Mouse (Mus musculus): ENCODE measurements around the gene Mettl26. TPM values are rescaled to one million over a fixed set of nuclear protein-coding genes. Genes with fewer than 3 reads are reported as not detected.
"Not testable (repeated sequence)": the region's sequence is repeated elsewhere in the genome, so short reads cannot be mapped to it uniquely, and the experiment has no call there.

The Mettl26 gene
- polyA plus RNA-seq, 1 experiment from 2014 or later = 74.5 TPM

GRCm38 (mm10) chr17:25869498-25869897, 5.4 kb upstream of the Mettl26 start:
- DNase-seq (ENCODE audit: low spot score) = no peak
- Histone ChIP-seq H3K4me3 (ENCODE audit: low read depth, low read length) (no peak overlapping the region), H3K36me3 (ENCODE audit: control insufficient read depth, insufficient read depth, low read length) (peaks cover 4% of the 10 kb centered on the region; the same call in 1 of the 2 replicates), H3K4me2 (no peak overlapping the region; the same call in 1 of the 2 replicates), H3K9me3 (ENCODE audit: control insufficient read depth, low read length) (no peaks in the 10 kb centered on the region), H3K4me1 (replicated peaks; ENCODE audit: control insufficient read depth, insufficient read depth, low read length) (peaks cover 20% of the 10 kb centered on the region), H3K27me3 (replicated peaks; ENCODE audit: control insufficient read depth, insufficient read depth, low read length) (no peaks in the 10 kb centered on the region), H3K9ac (ENCODE audit: low read depth, low read length) (no peak overlapping the region), H3K27ac (ENCODE audit: low read depth, low read length) (no peak overlapping the region)
- 85% methylated on average over 8 of the region's 8 CpGs for WGBS
- ATAC-seq (replicated peaks; ENCODE audit: low FRiP score) = no peak

- Histone ChIP-seq H3K27ac (ENCODE audit: low read depth, low read length) (no peak overlapping the region), H3K9ac (ENCODE audit: low read depth, low read length) (no peak overlapping the region), H3K4me3 (ENCODE audit: low read depth, low read length) (no peak overlapping the region), H3K4me1 (replicated peaks; ENCODE audit: control insufficient read depth, insufficient read depth, low read length) (peaks cover 20% of the 10 kb centered on the region), H3K9me3 (ENCODE audit: control insufficient read depth, low read length) (no peaks in the 10 kb centered on the region), H3K4me2 (no peak overlapping the region), H3K36me3 (ENCODE audit: control insufficient read depth, insufficient read depth, low read length) (peaks cover 4% of the 10 kb centered on the region; the same call in 1 of the 2 replicates), H3K27me3 (replicated peaks; ENCODE audit: control insufficient read depth, insufficient read depth, low read length) (no peaks in the 10 kb centered on the region)
- DNase-seq (ENCODE audit: low spot score) (no peak), ATAC-seq (replicated peaks; ENCODE audit: low FRiP score) (no peak)
- 84% methylated on average over 2 of the region's 2 CpGs for WGBS
These were observed 4.9 kb upstream of the Mettl26 start for GRCm38 (mm10) chr17:25869954-25870353.

GRCm38 (mm10) chr17:25871566-25871965, 3.3 kb upstream of the Mettl26 start:
- H3K4me2 ChIP-seq; ATAC-seq (replicated peaks; ENCODE audit: low FRiP score); H3K9ac ChIP-seq (ENCODE audit: low read depth, low read length); H3K4me3 ChIP-seq (ENCODE audit: low read depth, low read length); H3K27me3 ChIP-seq (replicated peaks; ENCODE audit: control insufficient read depth, insufficient read depth, low read length); H3K9me3 ChIP-seq (ENCODE audit: control insufficient read depth, low read length); H3K27ac ChIP-seq (ENCODE audit: low read depth, low read length); H3K36me3 ChIP-seq (ENCODE audit: control insufficient read depth, insufficient read depth, low read length); DNase-seq (ENCODE audit: low spot score): not testable (repeated sequence)
- peaks cover 28% of the 10 kb centered on the region for H3K4me1 ChIP-seq (replicated peaks; ENCODE audit: control insufficient read depth, insufficient read depth, low read length)

GRCm38 (mm10) chr17:25872676-25873075, 2.2 kb upstream of the Mettl26 start:
- Histone ChIP-seq H3K4me3 (ENCODE audit: low read depth, low read length) (no peak overlapping the region), H3K9ac (ENCODE audit: low read depth, low read length) (no peak overlapping the region), H3K4me1 (replicated peaks; ENCODE audit: control insufficient read depth, insufficient read depth, low read length) (peaks cover 31% of the 10 kb centered on the region), H3K36me3 (ENCODE audit: control insufficient read depth, insufficient read depth, low read length) (no peaks in the 10 kb centered on the region), H3K9me3 (ENCODE audit: control insufficient read depth, low read length) (no peaks in the 10 kb centered on the region), H3K27me3 (replicated peaks; ENCODE audit: control insufficient read depth, insufficient read depth, low read length) (no peaks in the 10 kb centered on the region), H3K4me2 (no peak overlapping the region), H3K27ac (ENCODE audit: low read depth, low read length) (no peak overlapping the region)
- WGBS = 83% methylated on average over 3 of the region's 3 CpGs
- no peak for ATAC-seq (replicated peaks; ENCODE audit: low FRiP score)
- no peak for DNase-seq (ENCODE audit: low spot score)

- H3K9me3 ChIP-seq (ENCODE audit: control insufficient read depth, low read length) = no peaks in the 10 kb centered on the region
- no peak overlapping the region for H3K9ac ChIP-seq (ENCODE audit: low read depth, low read length)
- H3K27ac ChIP-seq (ENCODE audit: low read depth, low read length) = 0 out of 2 replicates have a peak overlapping the region, but pooled peaks have one; percentile 51
- ATAC-seq (replicated peaks; ENCODE audit: low FRiP score) (no peak), DNase-seq (ENCODE audit: low spot score) (no peak)
- peak overlapping the region; percentile 73 for H3K4me3 ChIP-seq (ENCODE audit: low read depth, low read length)
- no peaks in the 10 kb centered on the region for H3K27me3 ChIP-seq (replicated peaks; ENCODE audit: control insufficient read depth, insufficient read depth, low read length)
- peak overlapping the region; percentile 88 for H3K4me2 ChIP-seq
- peaks cover 26% of the 10 kb centered on the region for H3K4me1 ChIP-seq (replicated peaks; ENCODE audit: control insufficient read depth, insufficient read depth, low read length)
- no peaks in the 10 kb centered on the region for H3K36me3 ChIP-seq (ENCODE audit: control insufficient read depth, insufficient read depth, low read length)
- 79% methylated on average over 11 of the region's 11 CpGs for WGBS
These were observed 1.3 kb upstream of the Mettl26 start for GRCm38 (mm10) chr17:25873405-25874147.

DNA sequence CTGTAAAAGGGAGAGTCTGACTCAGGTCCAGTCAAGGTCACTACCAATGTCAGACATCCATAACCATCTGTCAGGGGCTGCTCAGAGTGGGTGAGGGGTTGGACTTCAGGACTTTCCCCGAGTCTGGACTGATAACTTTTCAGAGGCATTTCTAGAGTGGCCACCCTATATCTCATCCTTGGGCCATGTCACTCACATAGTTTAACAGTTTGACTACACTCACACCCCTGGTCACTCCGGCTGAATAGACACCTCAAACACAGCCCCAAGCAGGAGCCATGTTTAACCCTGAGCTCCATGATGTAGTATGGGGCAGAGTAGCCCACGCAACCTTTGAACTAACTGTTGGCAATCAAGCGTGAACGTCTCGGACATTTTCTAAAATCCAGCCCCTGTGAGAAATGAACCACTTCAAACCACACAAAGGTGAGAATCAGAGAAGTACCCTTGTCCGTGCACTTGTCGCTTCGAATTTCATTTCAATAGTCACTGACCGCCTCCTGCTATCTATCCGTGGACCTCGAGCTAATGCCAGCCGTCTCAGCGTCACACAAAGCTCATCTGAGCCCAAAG, 640 bp upstream of the Mettl26 start:
- Histone ChIP-seq H3K9me3 (ENCODE audit: control insufficient read depth, low read length) (no peaks in the 10 kb centered on the region), H3K27ac (ENCODE audit: low read depth, low read length) (peak overlapping the region; percentile 51), H3K27me3 (replicated peaks; ENCODE audit: control insufficient read depth, insufficient read depth, low read length) (no peaks in the 10 kb centered on the region), H3K4me1 (replicated peaks; ENCODE audit: control insufficient read depth, insufficient read depth, low read length) (peaks cover 24% of the 10 kb centered on the region), H3K4me3 (ENCODE audit: low read depth, low read length) (peak overlapping the region; percentile 73), H3K36me3 (ENCODE audit: control insufficient read depth, insufficient read depth, low read length) (peaks cover 3% of the 10 kb centered on the region; the same call in 1 of the 2 replicates), H3K9ac (ENCODE audit: low read depth, low read length) (peak overlapping the region; percentile 55), H3K4me2 (peak overlapping the region; percentile 88)
- ATAC-seq (replicated peaks; ENCODE audit: low FRiP score) = no peak
- 11% methylated on average over 14 of the region's 14 CpGs for WGBS
- DNase-seq (ENCODE audit: low spot score) = no peak

- DNase-seq (ENCODE audit: low spot score) (peak; percentile 89), ATAC-seq (replicated peaks; ENCODE audit: low FRiP score) (peak; percentile 88)
- Histone ChIP-seq H3K9ac (ENCODE audit: low read depth, low read length) (peak overlapping the region; percentile 75), H3K27me3 (replicated peaks; ENCODE audit: control insufficient read depth, insufficient read depth, low read length) (no peaks in the 10 kb centered on the region), H3K4me3 (ENCODE audit: low read depth, low read length) (peak overlapping the region; percentile 73), H3K4me2 (peak overlapping the region; percentile 88), H3K9me3 (ENCODE audit: control insufficient read depth, low read length) (no peaks in the 10 kb centered on the region), H3K27ac (ENCODE audit: low read depth, low read length) (peak overlapping the region; percentile 86), H3K36me3 (ENCODE audit: control insufficient read depth, insufficient read depth, low read length) (peaks cover 3% of the 10 kb centered on the region; the same call in 1 of the 2 replicates), H3K4me1 (replicated peaks; ENCODE audit: control insufficient read depth, insufficient read depth, low read length) (peaks cover 31% of the 10 kb centered on the region)
- WGBS = 1% methylated on average over 59 of the region's 59 CpGs
These were observed 580 bp downstream of the Mettl26 start for GRCm38 (mm10) chr17:25875171-25876136.

- H3K27ac ChIP-seq (ENCODE audit: low read depth, low read length) = peak overlapping the region; percentile 86
- peaks cover 39% of the 10 kb centered on the region for H3K4me1 ChIP-seq (replicated peaks; ENCODE audit: control insufficient read depth, insufficient read depth, low read length)
- WGBS = 59% methylated on average over 10 of the region's 10 CpGs
These were observed 1.6 kb downstream of the Mettl26 start for GRCm38 (mm10) chr17:25876347-25876915.

More at GRCm38 (mm10) chr17:25876347-25876915, 1.6 kb downstream of the Mettl26 start:
- H3K27me3 ChIP-seq (replicated peaks; ENCODE audit: control insufficient read depth, insufficient read depth, low read length) = no peaks in the 10 kb centered on the region
- H3K36me3 ChIP-seq (ENCODE audit: control insufficient read depth, insufficient read depth, low read length) = peaks cover 3% of the 10 kb centered on the region; the same call in 1 of the 2 replicates
- peak overlapping the region; percentile 75 for H3K9ac ChIP-seq (ENCODE audit: low read depth, low read length)
- no peak for ATAC-seq (replicated peaks; ENCODE audit: low FRiP score)
- H3K9me3 ChIP-seq (ENCODE audit: control insufficient read depth, low read length) = no peaks in the 10 kb centered on the region
- peak overlapping the region; percentile 88 for H3K4me2 ChIP-seq
- DNase-seq (ENCODE audit: low spot score) = no peak
- peak overlapping the region; percentile 73 for H3K4me3 ChIP-seq (ENCODE audit: low read depth, low read length)

Measured in liver, embryonic 11.5 days (tissue).